Mouse (Mus musculus): ENCODE data around the gene Rps6ka5. TPM values are rescaled to one million over a fixed set of nuclear protein-coding genes. Genes with fewer than 3 reads are reported as not detected.

Gene Rps6ka5
- polyA plus RNA-seq, 1 experiment from 2014 or later: 1.2 TPM

DNA sequence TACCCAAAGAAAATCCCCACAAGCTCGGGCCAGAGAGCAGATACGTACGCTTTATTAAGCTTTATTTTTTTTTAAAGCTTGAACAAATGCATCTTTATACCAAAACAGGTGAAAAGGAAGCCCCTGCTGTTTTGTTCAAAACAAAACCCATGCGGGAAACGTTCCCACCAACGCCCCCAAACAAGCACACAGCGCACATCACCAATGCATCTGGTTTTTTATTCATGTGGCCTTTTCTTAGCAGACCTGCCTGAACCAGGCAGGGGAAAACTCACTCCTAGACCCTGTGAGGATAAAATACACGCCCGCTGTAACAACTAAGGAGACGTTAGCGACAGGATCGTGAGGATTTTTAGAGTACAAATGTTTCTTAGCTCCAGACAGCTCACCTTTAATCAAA is 191.8 kb downstream of the Rps6ka5 start:
- Histone ChIP-seq H3K27ac (ENCODE audit: low read depth, low read length) (no peak overlapping the region), H3K4me2 (replicated peaks; ENCODE audit: low read depth) (no peak overlapping the region), H3K9me3 (ENCODE audit: control insufficient read depth) (no peaks in the 10 kb centered on the region), H3K4me1 (replicated peaks; ENCODE audit: control insufficient read depth, insufficient read depth, low read length) (no peaks in the 10 kb centered on the region), H3K27me3 (replicated peaks; ENCODE audit: control insufficient read depth, insufficient read depth, low read length) (no peaks in the 10 kb centered on the region), H3K36me3 (ENCODE audit: control insufficient read depth, insufficient read depth) (no peaks in the 10 kb centered on the region), H3K9ac (ENCODE audit: low read depth, low read length) (no peak overlapping the region), H3K4me3 (ENCODE audit: low read depth, low read length) (no peak overlapping the region)
- 87% methylated on average over 12 of the region's 12 CpGs for WGBS
- no peak for TF ChIP-seq CTCF (IDR thresholded peaks at IDR 0.05; ENCODE audit: low read depth)
- no peak for ATAC-seq

DNA sequence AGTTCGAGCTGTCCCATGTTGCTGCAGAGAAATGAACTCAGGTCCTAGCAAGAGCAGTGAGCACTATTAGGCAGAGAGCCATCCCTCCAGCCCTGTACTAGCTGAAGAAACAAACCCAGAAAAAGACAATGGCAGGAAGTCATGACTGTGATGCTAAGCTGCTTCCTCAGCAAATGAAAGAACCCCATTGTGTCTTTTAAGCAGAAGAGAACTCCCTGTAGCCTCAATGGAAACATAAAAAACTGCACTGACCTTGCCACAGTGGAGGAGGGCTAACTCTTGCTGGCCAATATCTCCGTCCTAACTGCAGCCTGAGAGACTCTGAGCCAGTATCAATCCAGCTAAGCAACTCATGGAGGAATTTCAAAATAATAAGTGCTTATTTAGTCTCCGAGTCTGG is 192.8 kb downstream of the Rps6ka5 start:
- no peak overlapping the region for H3K4me2 ChIP-seq (replicated peaks; ENCODE audit: low read depth)
- WGBS: 53% methylated on average over 3 of the region's 3 CpGs
- H3K27ac ChIP-seq (ENCODE audit: low read depth, low read length): no peak overlapping the region
- H3K27me3 ChIP-seq (replicated peaks; ENCODE audit: control insufficient read depth, insufficient read depth, low read length): no peaks in the 10 kb centered on the region
- no peaks in the 10 kb centered on the region for H3K9me3 ChIP-seq (ENCODE audit: control insufficient read depth)
- 0 out of 2 replicates have a peak, but pooled peaks cover 4% of the 10 kb centered on the region for H3K4me1 ChIP-seq (replicated peaks; ENCODE audit: control insufficient read depth, insufficient read depth, low read length)
- no peaks in the 10 kb centered on the region for H3K36me3 ChIP-seq (ENCODE audit: control insufficient read depth, insufficient read depth)
- no peak overlapping the region for H3K4me3 ChIP-seq (ENCODE audit: low read depth, low read length)
- no peak for TF ChIP-seq CTCF (IDR thresholded peaks at IDR 0.05; ENCODE audit: low read depth)
- ATAC-seq: no peak
- no peak overlapping the region for H3K9ac ChIP-seq (ENCODE audit: low read depth, low read length)

DNA sequence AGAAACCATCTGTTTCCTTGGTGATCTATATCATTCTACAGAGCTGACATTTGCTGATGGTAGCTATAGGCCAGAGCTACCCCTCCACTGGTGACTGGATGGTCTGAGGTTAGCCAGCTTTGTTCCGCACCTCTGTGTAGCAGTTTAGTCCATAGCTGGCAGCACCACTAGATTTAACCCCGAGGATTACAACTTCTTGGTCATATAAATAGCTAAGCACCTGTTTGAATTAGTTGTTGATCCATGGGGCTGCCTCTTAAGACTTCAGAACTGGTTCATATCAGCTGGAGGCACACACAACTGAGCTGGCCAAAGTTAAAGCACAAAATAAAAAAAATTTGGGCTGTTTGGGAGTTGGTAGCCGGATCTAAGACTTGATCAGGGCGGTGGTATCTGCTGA is 193.6 kb downstream of the Rps6ka5 start:
- 0 out of 2 replicates have a peak, but pooled peaks cover 5% of the 10 kb centered on the region for H3K4me1 ChIP-seq (replicated peaks; ENCODE audit: control insufficient read depth, insufficient read depth, low read length)
- no peaks in the 10 kb centered on the region for H3K27me3 ChIP-seq (replicated peaks; ENCODE audit: control insufficient read depth, insufficient read depth, low read length)
- no peak for TF ChIP-seq CTCF (IDR thresholded peaks at IDR 0.05; ENCODE audit: low read depth)
- H3K27ac ChIP-seq (ENCODE audit: low read depth, low read length): no peak overlapping the region
- WGBS: 80% methylated on average over 4 of the region's 4 CpGs
- no peak overlapping the region for H3K4me2 ChIP-seq (replicated peaks; ENCODE audit: low read depth)
- no peak overlapping the region for H3K9ac ChIP-seq (ENCODE audit: low read depth, low read length)
- H3K4me3 ChIP-seq (ENCODE audit: low read depth, low read length): no peak overlapping the region
- H3K36me3 ChIP-seq (ENCODE audit: control insufficient read depth, insufficient read depth): no peaks in the 10 kb centered on the region
- H3K9me3 ChIP-seq (ENCODE audit: control insufficient read depth): no peaks in the 10 kb centered on the region
- ATAC-seq: no peak

DNA sequence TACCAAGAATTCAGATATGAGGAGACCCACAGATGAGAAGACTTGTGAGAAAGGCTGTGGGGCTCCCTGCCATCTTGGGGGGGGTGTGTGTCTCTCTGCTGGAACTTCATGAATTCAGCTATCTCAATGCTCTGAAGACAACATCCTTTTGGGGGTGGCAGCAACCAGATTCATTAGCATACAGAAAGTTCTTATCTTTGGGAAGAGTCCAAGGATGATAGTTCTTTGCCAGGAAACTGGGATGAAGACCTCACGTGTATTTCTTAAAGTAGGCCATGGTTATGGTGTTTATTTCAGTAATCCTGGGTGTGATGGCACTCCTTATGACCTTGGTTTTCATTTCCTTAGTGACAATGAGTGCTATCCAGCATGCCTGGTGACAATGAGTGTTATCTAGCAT is 195.0 kb downstream of the Rps6ka5 start:
- Histone ChIP-seq H3K9ac (ENCODE audit: low read depth, low read length) (no peak overlapping the region), H3K27ac (ENCODE audit: low read depth, low read length) (no peak overlapping the region), H3K4me3 (ENCODE audit: low read depth, low read length) (no peak overlapping the region), H3K4me2 (replicated peaks; ENCODE audit: low read depth) (no peak overlapping the region), H3K9me3 (ENCODE audit: control insufficient read depth) (no peaks in the 10 kb centered on the region), H3K4me1 (replicated peaks; ENCODE audit: control insufficient read depth, insufficient read depth, low read length) (0 out of 2 replicates have a peak, but pooled peaks cover 5% of the 10 kb centered on the region), H3K27me3 (replicated peaks; ENCODE audit: control insufficient read depth, insufficient read depth, low read length) (no peaks in the 10 kb centered on the region), H3K36me3 (ENCODE audit: control insufficient read depth, insufficient read depth) (no peaks in the 10 kb centered on the region)
- 35% methylated on average over 1 of the region's 1 CpGs for WGBS
- TF ChIP-seq CTCF (IDR thresholded peaks at IDR 0.05; ENCODE audit: low read depth): no peak
- no peak for ATAC-seq

DNA sequence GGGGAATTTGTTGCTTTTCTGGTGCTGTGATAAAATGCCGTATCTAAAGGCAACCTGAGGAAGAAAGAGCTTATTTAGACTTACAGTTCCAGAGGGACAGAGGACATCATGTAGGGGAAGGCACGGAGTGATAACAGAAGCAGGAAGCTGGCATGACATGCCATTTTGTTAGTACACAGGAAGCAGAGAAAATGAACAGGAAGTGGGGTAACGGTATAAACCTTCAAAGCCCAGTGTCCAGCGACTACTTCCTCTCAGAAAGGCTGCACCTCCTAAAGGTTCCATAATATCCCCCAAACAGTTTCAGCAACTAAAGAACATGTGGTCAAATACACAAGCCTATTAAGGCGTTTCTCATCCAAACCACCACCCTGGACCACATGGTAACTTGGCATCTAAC is 195.9 kb downstream of the Rps6ka5 start:
- H3K9ac ChIP-seq (ENCODE audit: low read depth, low read length): no peak overlapping the region
- H3K36me3 ChIP-seq (ENCODE audit: control insufficient read depth, insufficient read depth): no peaks in the 10 kb centered on the region
- H3K27me3 ChIP-seq (replicated peaks; ENCODE audit: control insufficient read depth, insufficient read depth, low read length): no peaks in the 10 kb centered on the region
- WGBS: 71% methylated on average over 5 of the region's 5 CpGs
- TF ChIP-seq CTCF (IDR thresholded peaks at IDR 0.05; ENCODE audit: low read depth): no peak
- no peak overlapping the region for H3K4me2 ChIP-seq (replicated peaks; ENCODE audit: low read depth)
- H3K9me3 ChIP-seq (ENCODE audit: control insufficient read depth): no peaks in the 10 kb centered on the region
- no peak overlapping the region for H3K4me3 ChIP-seq (ENCODE audit: low read depth, low read length)
- no peak overlapping the region for H3K27ac ChIP-seq (ENCODE audit: low read depth, low read length)
- 0 out of 2 replicates have a peak, but pooled peaks cover 5% of the 10 kb centered on the region for H3K4me1 ChIP-seq (replicated peaks; ENCODE audit: control insufficient read depth, insufficient read depth, low read length)
- ATAC-seq: no peak

DNA sequence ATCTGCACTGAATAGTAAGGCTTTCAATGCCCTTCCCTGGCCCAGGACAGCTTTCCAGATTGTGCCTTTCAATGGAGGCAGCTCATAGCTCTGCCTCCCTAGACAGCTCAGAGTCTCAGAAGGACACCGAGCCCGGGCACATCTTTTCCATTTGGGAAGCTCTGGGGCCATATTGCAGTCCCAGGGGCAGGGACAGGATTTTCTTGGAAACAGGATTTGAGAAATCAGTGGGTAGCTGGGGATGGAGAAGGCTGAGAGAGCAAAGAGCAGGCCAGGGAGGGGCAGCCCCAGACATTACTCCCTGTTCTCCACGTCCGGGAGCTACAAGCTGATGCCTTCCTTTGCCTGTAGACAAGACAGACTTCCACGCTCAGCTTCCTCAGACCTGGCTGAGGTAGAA is 197.1 kb downstream of the Rps6ka5 start:
- no peak for ATAC-seq
- Histone ChIP-seq H3K27ac (ENCODE audit: low read depth, low read length) (no peak overlapping the region), H3K9me3 (ENCODE audit: control insufficient read depth) (no peaks in the 10 kb centered on the region), H3K4me3 (ENCODE audit: low read depth, low read length) (no peak overlapping the region), H3K36me3 (ENCODE audit: control insufficient read depth, insufficient read depth) (no peaks in the 10 kb centered on the region), H3K4me2 (replicated peaks; ENCODE audit: low read depth) (no peak overlapping the region), H3K27me3 (replicated peaks; ENCODE audit: control insufficient read depth, insufficient read depth, low read length) (no peaks in the 10 kb centered on the region), H3K4me1 (replicated peaks; ENCODE audit: control insufficient read depth, insufficient read depth, low read length) (0 out of 2 replicates have a peak, but pooled peaks cover 5% of the 10 kb centered on the region), H3K9ac (ENCODE audit: low read depth, low read length) (no peak overlapping the region)
- WGBS: 88% methylated on average over 5 of the region's 5 CpGs
- TF ChIP-seq CTCF (IDR thresholded peaks at IDR 0.05; ENCODE audit: low read depth): no peak

DNA sequence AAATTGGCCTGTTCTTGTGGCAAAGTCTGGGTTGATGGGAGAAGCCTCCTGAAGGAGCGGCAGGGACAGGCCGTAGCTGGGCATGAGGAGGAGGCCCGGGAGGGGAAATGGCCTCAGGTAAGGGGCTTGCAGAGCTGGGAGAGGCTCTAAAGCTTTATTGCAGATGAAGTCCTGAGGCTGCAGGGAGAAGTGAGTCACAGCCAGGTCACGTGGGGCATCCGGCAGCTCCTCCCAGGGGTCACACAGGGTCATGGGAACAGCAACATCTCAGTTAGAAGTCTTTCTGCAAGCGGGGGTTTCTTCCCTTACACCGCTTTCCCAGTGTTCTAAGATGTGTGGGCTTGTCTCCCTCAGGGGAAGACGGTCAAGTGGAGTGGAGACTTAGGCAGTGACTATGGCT is 197.6 kb downstream of the Rps6ka5 start:
- Histone ChIP-seq H3K27me3 (replicated peaks; ENCODE audit: control insufficient read depth, insufficient read depth, low read length) (no peaks in the 10 kb centered on the region), H3K4me3 (ENCODE audit: low read depth, low read length) (no peak overlapping the region), H3K4me1 (replicated peaks; ENCODE audit: control insufficient read depth, insufficient read depth, low read length) (0 out of 2 replicates have a peak, but pooled peaks cover 5% of the 10 kb centered on the region), H3K36me3 (ENCODE audit: control insufficient read depth, insufficient read depth) (no peaks in the 10 kb centered on the region), H3K4me2 (replicated peaks; ENCODE audit: low read depth) (peak overlapping the region; percentile 41), H3K27ac (ENCODE audit: low read depth, low read length) (peak overlapping the region; percentile 11; the same call in 1 of the 2 replicates), H3K9me3 (ENCODE audit: control insufficient read depth) (no peaks in the 10 kb centered on the region), H3K9ac (ENCODE audit: low read depth, low read length) (no peak overlapping the region)
- no peak for TF ChIP-seq CTCF (IDR thresholded peaks at IDR 0.05; ENCODE audit: low read depth)
- ATAC-seq: peak; percentile 67
- WGBS: 20% methylated on average over 8 of the region's 8 CpGs

All from intestine, postnatal 0 days (tissue).